Mouse (Mus musculus): ENCODE data around the gene Ribc2. TPM values are rescaled to one million over a fixed set of nuclear protein-coding genes. Genes with fewer than 3 reads are reported as not detected.

Ribc2 gene
- not detected for polyA plus RNA-seq (2014; fragmentation: Illumina TruSeq; extraction: RNeasy Lipid Tissue Mini Kit (QIAGEN cat#74804); ENCODE audit: low read depth, low replicate concordance)

GRCm38 (mm10) chr15:85131275-85132192 is at the start of gene Ribc2, which contains the start of gene Smc1b:
Gene Ribc2, plus strand, starts transcription at chr15:85132078.
Gene Smc1b, minus strand, starts transcription at chr15:85131964.

Other genes starting within 250 kb of the Ribc2 start
- 0.08 TPM for gene Gm29666, start 212.0 kb upstream of the Ribc2 start, polyA plus RNA-seq (2014; fragmentation: Illumina TruSeq; extraction: RNeasy Lipid Tissue Mini Kit (QIAGEN cat#74804); ENCODE audit: low read depth, low replicate concordance)
- gene Nup50, start 208.7 kb upstream of the Ribc2 start, polyA plus RNA-seq (2014; fragmentation: Illumina TruSeq; extraction: RNeasy Lipid Tissue Mini Kit (QIAGEN cat#74804); ENCODE audit: low read depth, low replicate concordance): 7.9 TPM
- 7.7 TPM for gene 5031439G07Rik, start 143.5 kb upstream of the Ribc2 start, polyA plus RNA-seq (2014; fragmentation: Illumina TruSeq; extraction: RNeasy Lipid Tissue Mini Kit (QIAGEN cat#74804); ENCODE audit: low read depth, low replicate concordance)
- not detected for gene Upk3a, start 114.9 kb upstream of the Ribc2 start, polyA plus RNA-seq (2014; fragmentation: Illumina TruSeq; extraction: RNeasy Lipid Tissue Mini Kit (QIAGEN cat#74804); ENCODE audit: low read depth, low replicate concordance)
- gene Fam118a, start 103.1 kb upstream of the Ribc2 start, polyA plus RNA-seq (2014; fragmentation: Illumina TruSeq; extraction: RNeasy Lipid Tissue Mini Kit (QIAGEN cat#74804); ENCODE audit: low read depth, low replicate concordance): 2.9 TPM
- 0.66 TPM for gene Smc1b, start 114 bp upstream of the Ribc2 start, polyA plus RNA-seq (2014; fragmentation: Illumina TruSeq; extraction: RNeasy Lipid Tissue Mini Kit (QIAGEN cat#74804); ENCODE audit: low read depth, low replicate concordance)
- 0.13 TPM for gene Fbln1, start 73.9 kb downstream of the Ribc2 start, polyA plus RNA-seq (2014; fragmentation: Illumina TruSeq; extraction: RNeasy Lipid Tissue Mini Kit (QIAGEN cat#74804); ENCODE audit: low read depth, low replicate concordance)
- gene Atxn10, start 204.2 kb downstream of the Ribc2 start, polyA plus RNA-seq (2014; fragmentation: Illumina TruSeq; extraction: RNeasy Lipid Tissue Mini Kit (QIAGEN cat#74804); ENCODE audit: low read depth, low replicate concordance): 79.2 TPM